Comparison of ENCODE assay signal across 9 mouse cellular contexts in genomic region chr19:8984255-8984868, GRCm38 (mm10). TPM values are rescaled to one million over a fixed set of nuclear protein-coding genes. Genes with fewer than 3 reads are reported as not detected.
DNase-seq lines count a peak whose midpoint lies in the region; ATAC-seq and TF ChIP-seq lines count a peak whose summit lies in the region.
"Had no signal": no experiment of that assay in that cellular context is flagged by ENCODE, and none has a peak within 500 bp of the region (broad histone marks: within the 10 kb centered on the region; RNA-seq: fewer than 3 reads in every experiment).

No protein-coding gene starts in this region.

- in situ Hi-C loops in ES-E14 (cut with MboI; ENCODE audit: low sequenced_read_pairs in 2 of 2, unreplicated experiment in 2 of 2): loop anchor here in 1 of 2 experiments (25.0 kb wide), 1 partner anchor 103 kb away; the partner anchor contains the start of gene Scgb1a1

- DNase-seq in adrenal gland, adult (ENCODE audit: inconsistent age in 2 of 2, low spot score in 1 of 2): peak; percentile 60 to 80
- DNase-seq in adrenal gland, adult 18-20 months (ENCODE audit: low spot score in 2 of 2): no peak
- no peak for DNase-seq in ES-E14 (ENCODE audit: low read depth, low spot score)
- DNase-seq in embryonic facial prominence, embryonic 10.5 days (ENCODE audit: low spot score): peak; percentile 77
- peak; percentile 63 to 70 for DNase-seq in kidney, postnatal 25 days
- peak; percentile 52 for DNase-seq in thymus, adult 2 months

- no peaks in the 10 kb centered on the region for H3K9me3 ChIP-seq in ES-E14 (ENCODE audit: control insufficient read depth, insufficient read depth, low read depth, low read length)
- no peaks in the 10 kb centered on the region for H3K9me3 ChIP-seq in embryonic facial prominence, embryonic 10.5 days
- H3K9me3 ChIP-seq in heart, embryonic 11.5 days (replicated peaks; ENCODE audit: control insufficient read depth, low read length): no peaks in the 10 kb centered on the region
- H3K9me3 ChIP-seq in midbrain, embryonic 13.5 days: no peaks in the 10 kb centered on the region

- TF ChIP-seq POLR2A in thymus, adult 2 months (IDR thresholded peaks at IDR 0.05; ENCODE audit: control insufficient read depth, extremely low read depth, insufficient read depth, low read length, poor library complexity): no peak

- no peak for ATAC-seq in heart, embryonic 11.5 days (replicated peaks; ENCODE audit: insufficient number of reproducible peaks, low FRiP score, low TSS enrichment)
- ATAC-seq in midbrain, embryonic 13.5 days: peak; percentile 82

- peaks cover 10% of the 10 kb centered on the region for H3K36me3 ChIP-seq in ES-E14 (ENCODE audit: control insufficient read depth, insufficient read depth, low read length, poor library complexity, severe bottlenecking)
- peaks cover 25% of the 10 kb centered on the region for H3K36me3 ChIP-seq in embryonic facial prominence, embryonic 10.5 days (replicated peaks)
- peaks cover 10% of the 10 kb centered on the region for H3K36me3 ChIP-seq in heart, embryonic 11.5 days (ENCODE audit: control insufficient read depth, insufficient read depth, low read length)
- H3K36me3 ChIP-seq in midbrain, embryonic 13.5 days: peaks cover 21% of the 10 kb centered on the region
- H3K36me3 ChIP-seq in thymus, adult 2 months (ENCODE audit: control insufficient read depth, insufficient read depth, low read length): peaks cover 6% of the 10 kb centered on the region

- peaks cover 1 to 21% of the 10 kb centered on the region in 2 experiments; a peak in 3 of 4 replicates for H3K4me1 ChIP-seq in ES-E14 (ENCODE audit: control insufficient read depth in 2 of 2, insufficient read depth in 2 of 2, low read length in 2 of 2, poor library complexity in 1 of 2)
- H3K4me1 ChIP-seq in embryonic facial prominence, embryonic 10.5 days: peaks cover 50% of the 10 kb centered on the region
- H3K4me1 ChIP-seq in heart, embryonic 11.5 days (ENCODE audit: control insufficient read depth, insufficient read depth, low read length): peaks cover 60% of the 10 kb centered on the region
- H3K4me1 ChIP-seq in midbrain, embryonic 13.5 days (replicated peaks): peaks cover 53% of the 10 kb centered on the region
- peaks cover 21% of the 10 kb centered on the region for H3K4me1 ChIP-seq in thymus, adult 2 months (replicated peaks; ENCODE audit: control insufficient read depth, insufficient read depth, low read length)

- peak overlapping the region; percentile 6; the same call in 1 of the 2 replicates for H3K4me2 ChIP-seq in heart, embryonic 11.5 days
- H3K4me2 ChIP-seq in midbrain, embryonic 13.5 days (replicated peaks): peak overlapping the region; percentile 42

- H3K27ac ChIP-seq in ES-E14 (ENCODE audit: insufficient read depth, low read depth, low read length, poor library complexity, severe bottlenecking): no peak overlapping the region
- H3K27ac ChIP-seq in embryonic facial prominence, embryonic 10.5 days (replicated peaks): peak overlapping the region; percentile 71
- H3K27ac ChIP-seq in heart, embryonic 11.5 days (ENCODE audit: low read depth, low read length): peak overlapping the region; percentile 77; the same call in 1 of the 2 replicates
- H3K27ac ChIP-seq in midbrain, embryonic 13.5 days: peak overlapping the region; percentile 75
- H3K27ac ChIP-seq in thymus, adult 2 months (ENCODE audit: control insufficient read depth, insufficient read depth, low read length): no peak overlapping the region
- H3K27ac ChIP-seq: liver, embryonic 14.5 days had no signal

- TF ChIP-seq CTCF in thymus, adult 2 months (IDR thresholded peaks at IDR 0.05; ENCODE audit: borderline replicate concordance, control insufficient read depth, extremely low read depth, insufficient read depth, low read length, poor library complexity): no peak

- 15% methylated on average over 7 of the region's 7 CpGs for WGBS in embryonic facial prominence, embryonic 10.5 days
- WGBS in heart, embryonic 11.5 days (ENCODE audit: insufficient replicate concordance): 23% methylated on average over 7 of the region's 7 CpGs
- 3% methylated on average over 7 of the region's 7 CpGs for WGBS in midbrain, embryonic 13.5 days
- 8% methylated on average over 7 of the region's 7 CpGs for WGBS in thymus, adult 2 months

- peaks cover 22% of the 10 kb centered on the region for H3K27me3 ChIP-seq in embryonic facial prominence, embryonic 10.5 days (replicated peaks; ENCODE audit: low read depth, poor library complexity, severe bottlenecking)
- no peaks in the 10 kb centered on the region for H3K27me3 ChIP-seq in heart, embryonic 11.5 days (ENCODE audit: control insufficient read depth, insufficient read depth, low read length)
- peaks cover 26% of the 10 kb centered on the region for H3K27me3 ChIP-seq in midbrain, embryonic 13.5 days
- H3K27me3 ChIP-seq in thymus, adult 2 months (ENCODE audit: control insufficient read depth, insufficient read depth, low read length): peaks cover 7% of the 10 kb centered on the region; the same call in 1 of the 2 replicates

- H3K4me3 ChIP-seq in ES-E14 (ENCODE audit: insufficient read depth in 1 of 2, low read depth in 1 of 2, low read length in 2 of 2, poor library complexity in 1 of 2, severe bottlenecking in 1 of 2): no peak overlapping the region
- peak overlapping the region; percentile 27; the same call in 1 of the 2 replicates for H3K4me3 ChIP-seq in embryonic facial prominence, embryonic 10.5 days
- H3K4me3 ChIP-seq in heart, embryonic 11.5 days (ENCODE audit: low read depth, low read length): no peak overlapping the region
- peak overlapping the region; percentile 14; the same call in 1 of the 2 replicates for H3K4me3 ChIP-seq in midbrain, embryonic 13.5 days (replicated peaks)
- H3K4me3 ChIP-seq in thymus, adult 2 months (ENCODE audit: control insufficient read depth, insufficient read depth, low read length): no peak overlapping the region

- no peak overlapping the region for H3K9ac ChIP-seq in ES-E14 (ENCODE audit: insufficient read depth, low read depth, low read length, poor library complexity, severe bottlenecking)
- H3K9ac ChIP-seq in heart, embryonic 11.5 days (ENCODE audit: low read depth, low read length): no peak overlapping the region
- no peak overlapping the region; the same call in 1 of the 2 replicates for H3K9ac ChIP-seq in midbrain, embryonic 13.5 days (replicated peaks)
- H3K9ac ChIP-seq: liver, embryonic 14.5 days had no signal

TF ChIP-seq in ES-E14, 5 proteins besides CTCF, POLR2A, EP300 and RAD21:
- TF ChIP-seq ZNF384 (IDR thresholded peaks at IDR 0.05; ENCODE audit: low read depth, low read length) (peak; percentile 71; the same call in 1 of the 2 replicates), HCFC1 (IDR thresholded peaks at IDR 0.05; ENCODE audit: borderline replicate concordance, insufficient read depth, low read length) (no peak)
TF ChIP-seq in ES-E14: peak in this region for 1.

RNA-seq across cellular contexts. Expression of gene Ahnak, which starts 4.7 kb away (rescaled TPM):
- total RNA-seq in adrenal gland, adult 18-20 months (2021): 100 to 1,000 TPM in 1 of 2 experiments, 10 to 100 TPM in 1; 88.9 to 162 TPM
- total RNA-seq in ES-E14 (2012; rRNA removed): 102 and 155 TPM in 2 replicates
- polyA plus RNA-seq in embryonic facial prominence, embryonic 10.5 days (2016; fragmentation: Nextera tagmentation; extraction: Ambion mirVana): 9.3 and 10.0 TPM in 2 replicates
- 15.1 and 17.4 TPM in 2 replicates for polyA plus RNA-seq in heart, embryonic 11.5 days (2014; fragmentation: Nextera tagmentation; extraction: Ambion mirVana)
- 3.7 and 4.9 TPM in 2 replicates for polyA plus RNA-seq in midbrain, embryonic 13.5 days (2015; fragmentation: Nextera tagmentation; extraction: Ambion mirVana)
- polyA plus RNA-seq in thymus, adult 2 months (2012; rRNA removed): 6.0 and 7.9 TPM in 2 replicates

RNA-seq across cellular contexts. Expression of gene Eef1g, which starts 17.5 kb away (rescaled TPM):
- 100 to 1,000 TPM; 334 to 342 TPM for total RNA-seq in adrenal gland, adult 18-20 months (2021)
- total RNA-seq in ES-E14 (2012; rRNA removed): 1,417 and 1,811 TPM in 2 replicates
- polyA plus RNA-seq in embryonic facial prominence, embryonic 10.5 days (2016; fragmentation: Nextera tagmentation; extraction: Ambion mirVana): 550 and 554 TPM in 2 replicates
- 344 TPM in 2 replicates for polyA plus RNA-seq in heart, embryonic 11.5 days (2014; fragmentation: Nextera tagmentation; extraction: Ambion mirVana)
- 334 and 335 TPM in 2 replicates for polyA plus RNA-seq in midbrain, embryonic 13.5 days (2015; fragmentation: Nextera tagmentation; extraction: Ambion mirVana)
- polyA plus RNA-seq in thymus, adult 2 months (2012; rRNA removed): 251 and 292 TPM in 2 replicates

RNA-seq across cellular contexts. Expression of gene Tut1, which starts 30.7 kb away (rescaled TPM):
- total RNA-seq in adrenal gland, adult 18-20 months (2021): 10 to 100 TPM; 23.1 to 26.1 TPM
- 42.6 and 49.6 TPM in 2 replicates for total RNA-seq in ES-E14 (2012; rRNA removed)
- 45.2 and 47.8 TPM in 2 replicates for polyA plus RNA-seq in embryonic facial prominence, embryonic 10.5 days (2016; fragmentation: Nextera tagmentation; extraction: Ambion mirVana)
- polyA plus RNA-seq in heart, embryonic 11.5 days (2014; fragmentation: Nextera tagmentation; extraction: Ambion mirVana): 17.1 and 19.8 TPM in 2 replicates
- 32.4 and 32.6 TPM in 2 replicates for polyA plus RNA-seq in midbrain, embryonic 13.5 days (2015; fragmentation: Nextera tagmentation; extraction: Ambion mirVana)
- polyA plus RNA-seq in thymus, adult 2 months (2012; rRNA removed): 39.4 and 42.0 TPM in 2 replicates

RNA-seq across cellular contexts. Expression of gene Mta2, which starts 42.7 kb away (rescaled TPM):
- 10 to 100 TPM; 81.1 to 89.8 TPM for total RNA-seq in adrenal gland, adult 18-20 months (2021)
- total RNA-seq in ES-E14 (2012; rRNA removed): 89.8 and 92.9 TPM in 2 replicates
- 212 and 216 TPM in 2 replicates for polyA plus RNA-seq in embryonic facial prominence, embryonic 10.5 days (2016; fragmentation: Nextera tagmentation; extraction: Ambion mirVana)
- polyA plus RNA-seq in heart, embryonic 11.5 days (2014; fragmentation: Nextera tagmentation; extraction: Ambion mirVana): 30.0 and 39.9 TPM in 2 replicates
- 149 and 153 TPM in 2 replicates for polyA plus RNA-seq in midbrain, embryonic 13.5 days (2015; fragmentation: Nextera tagmentation; extraction: Ambion mirVana)
- polyA plus RNA-seq in thymus, adult 2 months (2012; rRNA removed): 79.6 and 92.0 TPM in 2 replicates

RNA-seq across cellular contexts. Expression of gene Eml3, which starts 55.0 kb away (rescaled TPM):
- total RNA-seq in adrenal gland, adult 18-20 months (2021): 10 to 100 TPM; 41.5 to 59.5 TPM
- 20.6 and 22.2 TPM in 2 replicates for total RNA-seq in ES-E14 (2012; rRNA removed)
- polyA plus RNA-seq in embryonic facial prominence, embryonic 10.5 days (2016; fragmentation: Nextera tagmentation; extraction: Ambion mirVana): 28.9 and 30.1 TPM in 2 replicates
- 8.1 and 8.5 TPM in 2 replicates for polyA plus RNA-seq in heart, embryonic 11.5 days (2014; fragmentation: Nextera tagmentation; extraction: Ambion mirVana)
- polyA plus RNA-seq in midbrain, embryonic 13.5 days (2015; fragmentation: Nextera tagmentation; extraction: Ambion mirVana): 8.7 and 9.2 TPM in 2 replicates
- 72.3 and 73.1 TPM in 2 replicates for polyA plus RNA-seq in thymus, adult 2 months (2012; rRNA removed)

Comparison
In these comparisons a context has a peak if more than half of its experiments do, and no peak if none do; other contexts are left out.
1. DNase-seq: peak in adrenal gland, adult (2 of 2), embryonic facial prominence, embryonic 10.5 days (single experiment), kidney, postnatal 25 days (2 of 2) and thymus, adult 2 months (single experiment); none in adrenal gland, adult 18-20 months (0 of 2) and ES-E14 (single experiment).
2. H3K27ac ChIP-seq: peak in embryonic facial prominence, embryonic 10.5 days (single experiment), heart, embryonic 11.5 days (single experiment) and midbrain, embryonic 13.5 days (single experiment); none in ES-E14 (single experiment) and thymus, adult 2 months (single experiment).
3. H3K4me3 ChIP-seq: peak in embryonic facial prominence, embryonic 10.5 days (single experiment) and midbrain, embryonic 13.5 days (single experiment); none in ES-E14 (0 of 2), heart, embryonic 11.5 days (single experiment) and thymus, adult 2 months (single experiment).